Mouse (Mus musculus): ENCODE measurements around the gene Prss36.
"Not testable (repeated sequence)": the region's sequence is repeated elsewhere in the genome, so short reads cannot be mapped to it uniquely, and the experiment has no call there.

Prss36 gene

DNA sequence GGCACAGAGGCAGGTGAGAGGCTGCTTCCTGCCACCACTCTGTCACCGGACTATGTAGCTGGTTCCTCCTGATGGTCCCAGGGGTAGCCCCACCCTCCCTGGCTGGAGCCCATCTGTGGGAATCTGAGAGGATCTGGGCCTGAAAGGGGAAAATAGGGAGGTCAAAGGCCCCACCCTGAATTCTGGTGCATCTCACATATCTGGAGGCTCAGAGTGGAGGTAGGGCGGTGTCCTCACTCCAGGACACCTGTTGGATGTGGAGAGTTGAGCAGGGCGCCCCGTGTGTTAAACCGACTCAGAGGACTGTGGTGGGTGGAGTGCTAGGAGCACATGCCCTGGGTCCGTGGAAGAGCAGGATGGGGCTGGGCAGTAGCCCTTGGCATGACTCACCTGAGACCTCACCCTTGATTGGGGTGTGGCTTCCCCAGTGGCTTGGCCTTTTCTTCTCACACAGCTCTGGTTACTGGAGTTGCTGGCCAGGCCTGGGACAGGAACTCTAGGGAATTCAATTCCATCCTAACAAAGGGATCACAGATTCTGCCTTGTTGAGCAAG is at the start of gene Prss36:
Gene Prss36 (minus strand): TSS at position 256 of the 554 bp plus-strand sequence.
- DNase-seq (ENCODE audit: low read depth, low spot score), result no peak

DNA sequence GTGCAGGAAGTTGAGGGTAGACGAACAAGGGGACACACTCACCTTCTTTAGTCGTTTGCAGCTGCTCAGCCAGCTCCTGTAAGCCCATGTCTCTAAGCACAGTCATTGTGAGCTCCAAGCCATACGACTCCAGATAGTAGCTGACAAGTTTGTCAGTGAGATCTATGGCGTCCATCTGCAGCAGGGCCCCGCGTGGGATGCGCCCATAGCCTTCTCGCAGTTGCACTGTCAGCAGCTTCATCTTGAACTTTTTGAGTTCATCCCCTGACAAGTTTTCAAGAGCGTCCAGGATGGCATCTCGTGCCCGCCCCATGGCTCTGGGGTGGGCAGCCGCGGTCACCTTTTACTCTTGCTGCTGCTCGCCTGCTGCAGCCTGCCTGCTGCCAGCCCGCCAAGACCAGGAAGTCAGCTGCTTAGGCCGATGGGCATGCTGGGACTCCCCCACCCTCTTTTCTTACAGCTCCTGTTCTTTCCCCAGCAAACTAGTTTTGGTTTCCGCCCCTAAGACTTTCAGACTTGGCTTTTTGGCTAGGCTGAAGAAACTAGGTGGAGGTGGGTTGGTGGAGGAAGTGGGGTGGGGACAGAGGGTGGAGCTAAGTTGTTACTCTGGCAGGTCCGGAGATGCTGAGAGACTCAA is 46.9 kb upstream of the Prss36 start, which contains the start of gene Pycard:
Gene Pycard (minus strand): TSS at position 527 of the 637 bp plus-strand sequence.
- DNase-seq (ENCODE audit: low read depth, low spot score), result no peak

- DNase-seq (ENCODE audit: low read depth, low spot score), result no peak
Observed at GRCm38 (mm10) chr7:127992488-127993340, 46.2 kb upstream of the Prss36 start.

DNA sequence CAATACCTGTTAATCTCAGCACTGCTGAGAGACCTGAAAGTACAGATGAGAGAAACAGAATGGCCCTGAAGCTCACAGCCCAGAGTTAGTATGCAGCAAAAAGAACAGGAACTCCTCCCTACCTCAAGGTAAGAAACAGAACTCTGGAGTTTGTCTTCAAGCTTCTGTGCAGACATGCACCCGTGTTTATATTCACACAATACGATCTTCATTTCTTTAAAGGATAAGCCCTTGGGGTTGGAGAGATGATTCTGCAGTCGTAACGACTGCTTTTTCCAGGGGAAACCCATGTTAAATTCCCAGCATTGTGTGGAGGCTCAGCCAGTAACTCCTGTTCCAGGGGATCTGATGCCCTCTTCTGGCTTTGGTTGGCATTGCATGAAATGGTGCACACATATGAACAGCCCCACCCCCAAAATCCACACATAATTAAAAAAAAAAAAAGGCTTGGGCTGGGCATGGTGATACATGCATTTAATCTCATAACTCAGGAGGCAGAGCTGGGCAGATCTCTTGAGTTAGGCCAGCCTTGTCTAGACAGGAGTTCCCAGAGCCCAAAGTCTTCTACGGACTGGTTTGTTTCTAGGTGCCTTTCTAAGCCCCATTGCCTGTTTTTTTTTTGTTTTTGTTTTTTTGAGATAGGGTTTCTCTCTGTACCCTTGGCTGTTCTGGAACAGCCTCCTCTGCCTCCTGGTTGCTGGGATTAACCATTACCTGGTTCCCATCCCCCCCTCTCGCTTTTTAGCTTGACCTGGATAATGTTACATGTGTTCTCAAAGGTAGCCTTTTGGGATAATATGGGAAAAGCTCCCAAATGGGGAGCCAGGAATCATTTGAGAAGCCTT is 45.3 kb upstream of the Prss36 start:
- peak; percentile 11 for DNase-seq (ENCODE audit: low read depth, low spot score)

DNA sequence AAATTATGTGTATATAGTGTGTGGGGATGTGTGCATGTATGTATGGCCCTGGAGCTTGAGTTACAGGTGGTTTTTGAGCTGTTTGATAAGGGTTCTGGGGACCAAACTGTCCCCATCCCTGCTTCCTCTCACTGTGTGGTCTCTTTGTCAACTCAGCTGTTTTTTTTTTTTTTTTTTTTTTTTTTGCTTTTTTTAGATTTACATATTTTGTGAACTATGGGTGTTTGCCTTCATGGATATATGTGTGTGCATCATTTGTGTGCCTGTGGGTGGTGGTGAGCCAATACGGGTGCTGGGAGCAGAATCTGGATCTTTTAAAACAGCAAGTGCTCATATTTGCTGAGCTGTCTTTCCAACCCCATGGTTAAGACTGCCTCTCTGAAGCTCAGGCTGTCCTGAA is 42.4 kb upstream of the Prss36 start:
- no peak for DNase-seq (ENCODE audit: low read depth, low spot score)

GRCm38 (mm10) chr7:127980606-127981005 is 34.1 kb upstream of the Prss36 start:
- no peak for DNase-seq (ENCODE audit: low read depth, low spot score)

- DNase-seq (ENCODE audit: low read depth, low spot score), result no peak
Observed at GRCm38 (mm10) chr7:127978856-127979255, 32.3 kb upstream of the Prss36 start.

- no peak for DNase-seq (ENCODE audit: low read depth, low spot score)
Observed at GRCm38 (mm10) chr7:127974413-127974930, 27.9 kb upstream of the Prss36 start.

DNA sequence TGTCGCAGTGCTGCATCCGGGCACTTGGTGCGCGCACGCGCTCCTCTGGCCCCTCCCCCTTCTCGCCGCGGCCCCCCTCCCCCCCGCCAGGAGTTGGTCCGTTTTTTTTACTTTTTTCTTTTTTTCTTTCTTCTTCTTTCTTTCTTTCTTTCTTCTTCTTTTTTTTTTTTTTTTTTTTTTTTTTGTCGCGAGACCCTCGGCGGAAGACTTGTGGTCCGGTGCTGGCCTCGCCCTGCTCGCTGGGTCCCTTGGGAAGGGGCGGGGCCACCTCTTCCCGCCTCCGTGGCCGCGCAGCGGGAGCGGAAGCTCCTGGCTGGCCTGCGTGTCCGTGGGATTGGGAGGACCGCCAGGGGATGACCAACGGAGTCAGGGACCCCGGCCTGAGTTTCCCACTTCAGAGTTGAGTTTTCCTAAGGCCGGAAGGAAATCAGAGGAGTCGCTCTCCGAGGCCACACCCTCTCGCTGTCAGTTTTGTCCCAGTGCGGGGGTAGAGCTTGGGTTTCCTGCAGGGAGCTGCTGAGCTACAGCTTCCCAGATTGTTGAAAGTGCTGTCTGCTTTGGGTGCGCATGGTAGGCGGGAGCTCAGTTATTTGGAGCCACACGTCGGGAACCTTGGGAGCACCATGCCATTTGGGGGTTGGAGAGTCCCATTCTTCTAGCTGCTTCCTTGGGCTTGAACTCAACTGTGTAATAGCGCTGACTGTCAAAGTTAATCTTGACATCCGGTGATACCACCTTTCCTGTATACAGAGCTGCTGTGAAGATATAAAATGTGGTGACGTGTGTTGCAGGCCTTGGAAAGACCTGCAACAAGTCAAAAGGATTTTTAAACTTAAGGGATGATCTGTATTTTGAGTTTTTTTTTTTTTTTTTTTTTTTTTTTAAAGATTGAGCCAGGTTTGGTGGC is 21.6 kb upstream of the Prss36 start:
- DNase-seq (ENCODE audit: low read depth, low spot score), result no peak

DNA sequence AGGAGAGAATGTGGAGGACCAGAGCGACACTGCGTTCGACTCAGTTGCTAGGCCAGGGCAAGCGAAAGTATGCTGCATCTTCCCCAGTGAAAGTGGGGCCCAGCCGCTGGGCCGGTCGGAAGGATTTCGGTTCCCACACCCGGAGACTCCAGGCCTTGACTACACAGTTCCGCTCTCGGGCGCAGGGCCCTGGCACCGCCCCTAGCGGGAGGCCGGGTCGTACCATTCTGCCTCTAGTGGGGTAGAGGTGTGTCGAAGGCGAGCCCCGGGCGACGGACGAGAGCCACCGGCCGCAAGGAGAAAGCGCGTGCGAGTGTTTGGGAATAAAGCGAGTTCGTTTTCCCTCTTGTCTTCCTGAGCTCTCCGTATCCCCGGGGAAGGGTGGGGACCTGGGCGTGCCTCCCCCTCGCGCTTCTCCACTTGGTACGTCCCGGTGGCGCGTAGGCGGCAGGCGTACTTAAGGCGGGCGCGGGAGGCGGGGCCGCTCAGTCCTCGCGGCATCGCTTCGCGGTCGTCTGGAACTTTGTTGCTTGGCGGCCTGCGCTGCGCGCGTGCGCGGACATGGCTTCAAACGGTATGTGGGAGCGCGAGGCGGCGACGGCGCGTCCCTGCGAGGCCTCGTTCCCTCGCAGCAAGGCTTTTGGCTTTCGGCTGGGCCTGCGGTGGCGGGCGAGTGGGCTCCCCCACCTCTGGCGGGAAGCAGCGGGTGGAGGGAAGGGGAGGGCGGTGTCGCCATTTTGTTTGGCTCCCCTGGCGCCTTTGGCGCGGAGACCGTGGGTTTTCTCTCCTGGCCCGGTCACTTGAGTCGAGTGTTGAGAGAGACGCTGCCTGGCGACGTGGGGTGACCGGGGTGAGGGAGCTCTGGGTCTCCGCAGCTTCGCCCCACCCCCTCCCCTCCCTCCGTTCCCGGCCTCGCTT is 20.7 kb upstream of the Prss36 start, which contains the start of gene Fus:
Gene Fus (plus strand): TSS at position 454 of the 918 bp plus-strand sequence.
- peak; percentile 95 for DNase-seq (ENCODE audit: low read depth, low spot score)

- no peak for DNase-seq (ENCODE audit: low read depth, low spot score)
Observed at GRCm38 (mm10) chr7:127966371-127966918, 19.9 kb upstream of the Prss36 start.

DNA sequence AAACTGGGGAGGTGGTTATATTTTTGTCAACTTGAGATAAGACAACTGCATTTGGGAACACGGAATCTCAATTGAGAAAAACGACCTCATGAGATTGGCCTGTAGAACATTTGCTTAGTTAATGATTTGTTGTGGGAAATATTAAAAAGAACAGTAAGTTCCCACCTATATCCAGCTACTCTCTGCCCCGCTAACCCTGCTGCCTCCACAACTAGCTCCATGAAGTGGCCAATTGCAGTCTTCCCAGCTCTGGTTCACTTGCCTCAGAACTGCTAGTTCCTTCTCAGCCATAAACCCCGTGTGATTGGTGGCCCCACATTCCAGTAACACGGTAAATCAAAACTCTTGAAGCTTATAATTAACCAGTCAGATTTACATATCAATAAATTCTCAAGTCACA is 12.8 kb upstream of the Prss36 start:
- no peak for DNase-seq (ENCODE audit: low read depth, low spot score)

- DNase-seq (ENCODE audit: low read depth, low spot score), result no peak
Observed at GRCm38 (mm10) chr7:127952864-127953581, 6.5 kb upstream of the Prss36 start.

- DNase-seq (ENCODE audit: low read depth, low spot score), result no peak
Observed at GRCm38 (mm10) chr7:127944614-127945013, 1.9 kb downstream of the Prss36 start.

GRCm38 (mm10) chr7:127942097-127942496 is 4.4 kb downstream of the Prss36 start:
- not testable (repeated sequence) for DNase-seq (ENCODE audit: low read depth, low spot score)

- no peak for DNase-seq (ENCODE audit: low read depth, low spot score)
Observed at GRCm38 (mm10) chr7:127936216-127936884, 10.2 kb downstream of the Prss36 start.

DNA sequence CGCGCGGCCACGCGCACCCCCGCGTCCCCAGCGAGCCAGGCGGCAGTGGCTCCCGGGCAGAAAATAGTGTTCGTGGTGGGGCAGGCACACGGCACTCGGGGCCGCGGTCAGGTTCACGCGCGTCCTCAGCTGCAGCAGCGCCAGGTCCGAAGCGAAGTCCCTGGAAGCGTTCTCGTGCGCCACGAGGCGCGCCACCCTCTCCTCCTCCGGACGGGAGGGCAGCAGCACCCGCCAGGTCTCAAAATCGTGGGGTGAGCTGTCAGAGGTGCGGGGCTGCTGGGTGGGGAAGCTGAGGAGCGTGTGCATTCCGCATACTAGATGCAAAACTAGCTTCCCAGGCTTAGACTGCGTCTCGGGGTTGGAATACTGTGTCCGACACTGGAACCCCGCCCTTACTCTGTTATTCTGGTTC is 10.8 kb downstream of the Prss36 start:
- DNase-seq (ENCODE audit: low read depth, low spot score), result no peak

Data from retina, adult 2 months (tissue).